Mouse (Mus musculus) small intestine, adult 2 months (tissue): ENCODE measurements around the gene LTO1.

Experiments
- CTCF ChIP-seq: fragments of 200-500 bp; IDR thresholded peaks from 2 replicates; pipeline ENCODE4 v1.5.1; 2012; ENCODE audit warnings: low read depth, mild to moderate bottlenecking, control low read depth, inconsistent platforms, low read length, moderate library complexity, mixed read lengths; ENCODE audit not compliant: insufficient replicate concordance, insufficient read length; ENCODE audit errors: extremely low read depth
- POLR2A ChIP-seq: fragments of 200-500 bp; IDR thresholded peaks from 2 replicates; pipeline ENCODE4 v1.6.1; 2012; ENCODE audit warnings: low read depth, mild to moderate bottlenecking, control low read depth, inconsistent platforms, low read length, moderate library complexity

DNA sequence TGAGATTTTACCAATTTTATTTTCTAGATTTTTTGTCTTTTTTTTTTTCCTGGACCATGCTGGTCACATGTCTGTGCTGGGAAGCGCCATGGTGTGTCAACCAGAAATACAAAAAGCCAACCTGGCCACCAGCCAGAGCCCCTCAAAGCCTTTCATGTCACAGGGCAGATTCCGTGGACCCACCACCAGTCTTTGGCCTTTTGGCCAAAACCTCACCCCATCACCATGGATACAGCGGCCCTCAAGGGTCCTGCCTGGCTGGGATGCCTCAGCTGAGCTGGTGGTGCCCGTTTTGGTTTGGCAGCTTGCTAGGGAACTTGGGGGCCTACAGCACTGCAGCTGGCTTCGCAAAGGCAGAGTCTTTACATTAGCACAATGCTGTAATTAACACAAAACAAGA lies 15.0 kb downstream of the LTO1 start:
- TF ChIP-seq CTCF (no peak), POLR2A (no peak)
